Mouse (Mus musculus) CH12.LX (cell line): ENCODE measurements around the gene Eps8. TPM values are rescaled to one million over a fixed set of nuclear protein-coding genes. Genes with fewer than 3 reads are reported as not detected.

ENCODE experiments used
- DNase-seq: peaks from one replicate; pipeline ENCODE4 v3.0.0-alpha.2; 2013; ENCODE audit errors: extremely low read depth
- H3K27ac ChIP-seq: 2 replicates; pipeline ENCODE4 v1.5.1; 2012; ENCODE audit warnings: low read depth, mild to moderate bottlenecking, control low read depth, moderate library complexity; ENCODE audit not compliant: insufficient read depth
- H3K27me3 ChIP-seq: replicated peaks from 2 replicates; pipeline ENCODE3; 2012; ENCODE audit warnings: inconsistent platforms
- H3K36me3 ChIP-seq, 2 experiments: replicated peaks in 1 of 2; 2 replicates each; pipeline versions ENCODE3 to v1.6.1; 2012; ENCODE audit warnings: inconsistent platforms in 1 of 2, low read length in 1 of 2, mild to moderate bottlenecking in 1 of 2, mixed read lengths in 1 of 2, moderate library complexity in 1 of 2; ENCODE audit not compliant: control insufficient read depth in 1 of 2, insufficient read depth in 1 of 2
- H3K4me1 ChIP-seq, 2 experiments: 2 replicates each; pipeline ENCODE4 v1.6.1; 2012; ENCODE audit warnings: inconsistent platforms in 1 of 2, moderate library complexity in 1 of 2; ENCODE audit not compliant: insufficient read depth in 2 of 2, control insufficient read depth in 1 of 2
- H3K4me2 ChIP-seq: 2 replicates; pipeline ENCODE4 v1.6.1; 2012; ENCODE audit warnings: low read depth, mild to moderate bottlenecking, control low read depth; ENCODE audit not compliant: poor library complexity, insufficient read depth, severe bottlenecking
- H3K4me3 ChIP-seq, 3 experiments: fragments of 150-350 bp in 1 of 3; sonication (generic) in 1 of 3; replicated peaks in 1 of 3; 2 replicates each; pipeline versions ENCODE3 to v1.5.1; 2011 to 2012; ENCODE audit warnings: low read depth in 2 of 3, low read length in 2 of 3, mild to moderate bottlenecking in 2 of 3, moderate library complexity in 2 of 3, control low read depth in 1 of 3, improper control_type of control experiment in 1 of 3, inconsistent platforms in 1 of 3, mixed read lengths in 1 of 3; ENCODE audit not compliant: poor library complexity in 1 of 3
- H3K79me2 ChIP-seq: replicated peaks from 2 replicates; pipeline ENCODE4 v1.6.1; 2012; ENCODE audit warnings: mild to moderate bottlenecking, moderate library complexity; ENCODE audit not compliant: control insufficient read depth, poor library complexity, insufficient read depth, severe bottlenecking; ENCODE audit errors: extremely low read depth
- H3K9ac ChIP-seq: 2 replicates; pipeline ENCODE4 v1.6.1; 2012; ENCODE audit warnings: low read depth, mild to moderate bottlenecking, control low read depth, moderate library complexity; ENCODE audit not compliant: insufficient read depth
- H3K9me3 ChIP-seq: replicated peaks from 2 replicates; pipeline ENCODE3; 2012; ENCODE audit warnings: low read length, inconsistent platforms, mixed read lengths
- E2F4 ChIP-seq: IDR thresholded peaks from 2 replicates; pipeline ENCODE4 v1.6.1; 2011; ENCODE audit warnings: low read depth, low read length, improper control_type of control experiment; ENCODE audit not compliant: insufficient replicate concordance
- ELF1 ChIP-seq: IDR thresholded peaks from 2 replicates; pipeline ENCODE4 v1.6.1; 2014; ENCODE audit warnings: low read depth, mild to moderate bottlenecking, inconsistent platforms, low read length, improper control_type of control experiment
- ETS1 ChIP-seq: conservative IDR thresholded peaks from 2 replicates; pipeline ENCODE4 v1.6.1; 2012; ENCODE audit warnings: low read depth, mild to moderate bottlenecking, inconsistent platforms, low read length, improper control_type of control experiment, moderate library complexity
- IRF4 ChIP-seq: IDR thresholded peaks from 2 replicates; pipeline ENCODE4 v1.6.1; 2014; ENCODE audit warnings: low read depth, mild to moderate bottlenecking, inconsistent platforms, low read length, improper control_type of control experiment
- JUND ChIP-seq: conservative IDR thresholded peaks from 2 replicates; pipeline ENCODE4 v1.6.1; 2011; ENCODE audit warnings: low read depth, low read length, improper control_type of control experiment
- KAT2A ChIP-seq: IDR thresholded peaks from 2 replicates; pipeline ENCODE4 v1.6.1; 2012; ENCODE audit warnings: low read length, improper control_type of control experiment, inconsistent platforms; ENCODE audit not compliant: insufficient replicate concordance
- MAFK ChIP-seq: IDR thresholded peaks from 2 replicates; pipeline ENCODE4 v1.6.1; 2011; ENCODE audit warnings: low read length, improper control_type of control experiment; ENCODE audit not compliant: insufficient replicate concordance
- MAZ ChIP-seq: IDR thresholded peaks from 2 replicates; pipeline ENCODE4 v1.6.1; 2012; ENCODE audit warnings: low read depth, mild to moderate bottlenecking, inconsistent platforms, low read length, improper control_type of control experiment, moderate library complexity
- MXI1 ChIP-seq: IDR thresholded peaks from 2 replicates; pipeline ENCODE4 v1.6.1; 2011; ENCODE audit warnings: mild to moderate bottlenecking, low read depth, low read length, improper control_type of control experiment
- NELFE ChIP-seq: IDR thresholded peaks from 2 replicates; pipeline ENCODE4 v1.6.1; 2011; ENCODE audit warnings: low read depth, low read length, improper control_type of control experiment
- PAX5 ChIP-seq: IDR thresholded peaks from 2 replicates; pipeline ENCODE4 v1.6.1; 2012; ENCODE audit warnings: low read length, inconsistent platforms, mixed read lengths
- POLR2AphosphoS2 ChIP-seq: IDR thresholded peaks from 2 replicates; pipeline ENCODE4 v1.6.1; 2011; ENCODE audit warnings: low read depth, low read length, improper control_type of control experiment
- RAD21 ChIP-seq: IDR thresholded peaks from 2 replicates; pipeline ENCODE4 v1.6.1; 2011; ENCODE audit warnings: low read depth, mild to moderate bottlenecking, low read length, improper control_type of control experiment, moderate library complexity
- TBP ChIP-seq: conservative IDR thresholded peaks from 2 replicates; pipeline ENCODE4 v1.6.1; 2011; ENCODE audit warnings: low read depth, low read length, improper control_type of control experiment
- USF1 ChIP-seq: IDR thresholded peaks from 2 replicates; pipeline ENCODE4 v1.6.1; 2014; ENCODE audit warnings: low read depth, mild to moderate bottlenecking, inconsistent platforms, low read length, improper control_type of control experiment
- USF2 ChIP-seq: conservative IDR thresholded peaks from 2 replicates; pipeline ENCODE4 v1.6.1; 2011; ENCODE audit warnings: low read depth, low read length, improper control_type of control experiment
- ZKSCAN1 ChIP-seq: IDR thresholded peaks from 2 replicates; pipeline ENCODE4 v1.6.1; 2012; ENCODE audit warnings: low read depth, inconsistent platforms, low read length, improper control_type of control experiment, borderline replicate concordance
- ZNF384 ChIP-seq: IDR thresholded peaks from 2 replicates; pipeline ENCODE4 v1.6.1; 2012; ENCODE audit warnings: low read depth, low read length, improper control_type of control experiment, inconsistent platforms
- dilution Hi-C: fragments of 300-500 bp; cut with MboI; formaldehyde crosslinking; loops from 2 replicates; pipeline ENCODE4 v1.14.3; 2020; ENCODE audit warnings: low sequenced_read_pairs; ENCODE audit not compliant: extremely low pct_unique_long_range_greater_than_20kb, extremely low pct_ligation_motif_present
- in situ Hi-C: fragments of 300-500 bp; cut with MboI; formaldehyde crosslinking; loops from 3 replicates; pipeline ENCODE4 v1.14.3; 2019; ENCODE audit warnings: low sequenced_read_pairs, low pct_ligation_motif_present, low pct_unique_long_range_greater_than_20kb, mixed read lengths
- polyA plus RNA-seq: library from polyadenylated mRNA; unstranded; fragments of >175 nt; gene quantifications from 2 replicates; pipeline ENCODE4 v1.2.1, GENCODE M21; 2012; ENCODE audit warnings: low read depth; ENCODE audit not compliant: insufficient read length
- total RNA-seq, 2 experiments: library from RNA; depleted of rRNA; stranded (reverse); fragments of 300-350 nt in 1 of 2; fragments of >200 nt in 1 of 2; gene quantifications; 2 replicates each; pipeline ENCODE4 v1.2.3; 2012 to 2014

The Eps8 gene
- total and polyA plus RNA-seq, 3 experiments: 2.2 to 7.4 (median 2.2) TPM

DNA sequence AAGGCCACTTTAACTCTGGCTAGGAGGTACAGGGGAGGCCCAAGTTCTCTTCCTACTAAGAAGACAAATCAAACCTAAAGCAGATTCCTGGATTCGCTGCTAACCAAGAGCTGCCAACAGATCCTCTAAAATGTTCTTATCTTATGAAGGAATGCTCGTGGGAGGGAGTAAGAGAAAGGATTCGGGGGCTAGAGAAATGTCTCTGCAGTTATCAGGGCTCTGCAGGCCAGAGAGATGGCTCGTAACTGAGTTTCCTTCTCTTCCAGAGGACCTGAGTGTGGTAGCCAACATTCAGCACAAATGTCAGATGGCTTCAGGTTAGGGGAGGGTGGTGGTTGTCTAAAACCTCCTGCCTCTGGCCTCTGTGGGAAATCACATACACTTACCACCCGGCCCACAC is 106.1 kb downstream of the Eps8 start:
- TF ChIP-seq USF1: no peak
- no peak for TF ChIP-seq NELFE
- TF ChIP-seq POLR2AphosphoS2: no peak
- TF ChIP-seq, all 38 proteins: peak for 0
- in situ Hi-C loops: no loop called here

DNA sequence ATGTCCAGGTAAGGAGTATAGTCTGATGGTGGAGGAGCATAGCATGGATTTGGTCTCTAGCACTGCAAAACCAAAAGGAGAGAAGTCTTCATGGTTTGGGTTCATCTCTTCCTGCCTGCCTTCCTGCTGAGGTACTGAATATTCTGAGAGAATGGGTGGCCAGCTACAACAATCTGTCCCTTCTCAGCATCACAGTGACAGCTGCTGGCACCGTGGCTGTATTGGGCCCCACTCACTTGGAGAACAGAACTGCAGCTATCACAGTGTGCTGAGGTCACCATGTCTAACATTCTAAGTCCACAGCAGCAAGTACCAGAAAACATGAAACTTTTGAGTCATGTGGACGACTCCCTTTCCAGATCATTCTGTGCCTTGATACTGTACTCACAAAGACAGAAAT is 107.1 kb downstream of the Eps8 start:
- no peaks in the 10 kb centered on the region for H3K79me2 ChIP-seq
- in situ Hi-C loops: no loop called here
- TF ChIP-seq ELF1: no peak
- no peak for TF ChIP-seq RAD21
- no peak for TF ChIP-seq MXI1
- no peak for TF ChIP-seq ZKSCAN1
- TF ChIP-seq POLR2AphosphoS2: no peak
- TF ChIP-seq MAZ: no peak
- no peak for TF ChIP-seq E2F4
- no peak for TF ChIP-seq TBP
- TF ChIP-seq IRF4: no peak
- TF ChIP-seq USF2: no peak
- no peak for TF ChIP-seq ZNF384
- TF ChIP-seq PAX5: no peak
- no peak for TF ChIP-seq JUND
- no peak for TF ChIP-seq ETS1
- no peak for TF ChIP-seq KAT2A
- TF ChIP-seq MAFK: no peak
- no peak overlapping the region for H3K9ac ChIP-seq
- H3K4me3 ChIP-seq: no peak overlapping the region
- peaks cover 16% of the 10 kb centered on the region for H3K9me3 ChIP-seq
- no peak overlapping the region for H3K27ac ChIP-seq
- no peaks in the 10 kb centered on the region for H3K27me3 ChIP-seq
- no peaks in the 10 kb centered on the region for H3K36me3 ChIP-seq
- no peak for DNase-seq
- H3K4me1 ChIP-seq: peaks cover 4 to 43% of the 10 kb centered on the region in 2 experiments
- dilution Hi-C loops: no loop called here
- no peak overlapping the region for H3K4me2 ChIP-seq

More for the DNA sequence above, 106.1 kb downstream of the Eps8 start:
- Histone ChIP-seq H3K9ac (no peak overlapping the region), H3K4me1 (peaks cover 0 to 32% of the 10 kb centered on the region in 2 experiments; a peak in 2 of 4 replicates), H3K36me3 (no peaks in the 10 kb centered on the region), H3K9me3 (peaks cover 18% of the 10 kb centered on the region), H3K4me2 (no peak overlapping the region), H3K27ac (no peak overlapping the region), H3K79me2 (no peaks in the 10 kb centered on the region), H3K4me3 (no peak overlapping the region), H3K27me3 (no peaks in the 10 kb centered on the region)
- DNase-seq: no peak
- dilution Hi-C loops: no loop called here
